Comparison of ENCODE assay signal across 10 mouse cellular contexts in the genomic region with DNA sequence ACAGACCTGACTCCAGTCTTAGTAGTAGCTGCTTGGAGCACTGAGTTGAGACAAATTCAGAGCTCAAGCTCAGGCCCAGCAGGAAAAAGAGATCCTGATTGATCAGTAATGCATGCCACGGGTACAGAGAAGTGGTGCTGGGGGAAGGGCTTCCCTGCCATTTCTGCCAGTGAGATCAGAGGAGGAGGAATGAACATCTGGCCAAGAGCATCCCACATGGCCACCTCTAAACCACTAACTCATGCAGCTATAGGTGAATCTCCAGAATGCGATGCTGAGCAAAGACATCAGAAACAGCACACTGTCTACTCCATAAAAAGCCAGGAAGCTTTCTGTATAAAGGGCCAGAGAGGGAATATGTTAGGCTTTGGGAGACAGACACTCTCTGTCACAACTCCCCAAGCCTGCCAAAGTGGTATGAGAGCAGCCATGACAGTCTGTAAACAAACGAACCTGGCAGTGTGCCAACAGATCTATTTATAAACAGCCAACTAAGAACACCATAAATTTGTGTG. TPM values are rescaled to one million over a fixed set of nuclear protein-coding genes. Genes with fewer than 3 reads are reported as not detected.
DNase-seq lines count a peak whose midpoint lies in the region; ATAC-seq and TF ChIP-seq lines count a peak whose summit lies in the region.
"Had no signal": no experiment of that assay in that cellular context is flagged by ENCODE, and none has a peak within 500 bp of the region (broad histone marks: within the 10 kb centered on the region; RNA-seq: fewer than 3 reads in every experiment).

No protein-coding gene starts in this region.

- H3K27ac ChIP-seq in kidney, adult 2 months (ENCODE audit: insufficient read depth, low read depth, low read length), result no peak overlapping the region
- H3K27ac ChIP-seq in cerebellum, adult 2 months (ENCODE audit: insufficient read depth, low read length), result peak overlapping the region; percentile 36; the same call in 1 of the 2 replicates
- H3K27ac ChIP-seq in intestine, embryonic 15.5 days, result 0 out of 2 replicates have a peak overlapping the region, but pooled peaks have one; percentile 17
- H3K27ac ChIP-seq: limb, embryonic 12.5 days had no signal

- peak; percentile 34; the same call in 1 of the 2 replicates for ATAC-seq in intestine, embryonic 15.5 days

- DNase-seq in kidney, adult 2 months, result peak; percentile 2
- no peak for DNase-seq in kidney, adult 11 months
- DNase-seq in cerebellum, adult 2 months, result peak; percentile 34 to 64
- peak; percentile 46 for DNase-seq in lung, postnatal 14 days
- no peak for DNase-seq in ovary, postnatal 10 days (ENCODE audit: low spot score)
- DNase-seq in thymus, postnatal 10 days (ENCODE audit: low spot score in 2 of 2), result no peak
- DNase-seq in gastrocnemius, postnatal 25 days, result no peak

- H3K4me1 ChIP-seq in kidney, adult 2 months (ENCODE audit: control insufficient read depth, insufficient read depth, low read length), result no peaks in the 10 kb centered on the region
- peaks cover 8% of the 10 kb centered on the region; the same call in 1 of the 2 replicates for H3K4me1 ChIP-seq in cerebellum, adult 2 months (ENCODE audit: control insufficient read depth, insufficient read depth, low read length)
- peaks cover 6% of the 10 kb centered on the region; the same call in 1 of the 2 replicates for H3K4me1 ChIP-seq in intestine, embryonic 15.5 days (replicated peaks)

- TF ChIP-seq POLR2A in kidney, adult 2 months (IDR thresholded peaks at IDR 0.05; ENCODE audit: low read depth, low read length), result no peak
- TF ChIP-seq POLR2A in cerebellum, adult 2 months (IDR thresholded peaks at IDR 0.05; ENCODE audit: borderline replicate concordance, insufficient read depth, low read length), result no peak

- H3K9me3 ChIP-seq in intestine, embryonic 15.5 days, result no peaks in the 10 kb centered on the region
- H3K9me3 ChIP-seq: limb, embryonic 12.5 days had no signal

- H3K9ac ChIP-seq in intestine, embryonic 15.5 days, result no peak overlapping the region
- H3K9ac ChIP-seq: limb, embryonic 12.5 days had no signal

- H3K4me2 ChIP-seq in intestine, embryonic 15.5 days (replicated peaks), result no peak overlapping the region
- H3K4me2 ChIP-seq: limb, embryonic 12.5 days had no signal

- no peaks in the 10 kb centered on the region for H3K36me3 ChIP-seq in kidney, adult 2 months (ENCODE audit: control insufficient read depth, insufficient read depth, low read length)
- H3K36me3 ChIP-seq in intestine, embryonic 15.5 days, result no peaks in the 10 kb centered on the region
- H3K36me3 ChIP-seq: limb, embryonic 12.5 days had no signal

- TF ChIP-seq CTCF in kidney, adult 2 months (conservative IDR thresholded peaks at IDR 0.05; ENCODE audit: insufficient read depth, insufficient read length, low read depth, low read length), result no peak
- TF ChIP-seq CTCF in cerebellum, adult 2 months (IDR thresholded peaks at IDR 0.05; ENCODE audit: borderline replicate concordance, insufficient read depth, low read depth, low read length), result no peak

- H3K4me3 ChIP-seq in kidney, adult 2 months (ENCODE audit: insufficient read depth, low read depth, low read length), result no peak overlapping the region
- no peak overlapping the region for H3K4me3 ChIP-seq in cerebellum, adult 2 months (replicated peaks; ENCODE audit: insufficient read depth, low read depth, low read length)
- H3K4me3 ChIP-seq in intestine, embryonic 15.5 days (replicated peaks), result no peak overlapping the region
- H3K4me3 ChIP-seq: limb, embryonic 12.5 days had no signal

- WGBS in kidney, adult 2 months, result 53% methylated on average over 3 of the region's 3 CpGs
- WGBS in cerebellum, adult 2 months, result 21% methylated on average over 3 of the region's 3 CpGs
- 47% methylated on average over 3 of the region's 3 CpGs for WGBS in intestine, embryonic 15.5 days

- H3K27me3 ChIP-seq in kidney, adult 2 months (replicated peaks; ENCODE audit: control insufficient read depth, insufficient read depth, low read length), result no peaks in the 10 kb centered on the region
- no peaks in the 10 kb centered on the region for H3K27me3 ChIP-seq in cerebellum, adult 2 months (ENCODE audit: control insufficient read depth, insufficient read depth, low read length)
- H3K27me3 ChIP-seq in intestine, embryonic 15.5 days (replicated peaks), result no peaks in the 10 kb centered on the region
- H3K27me3 ChIP-seq: limb, embryonic 12.5 days had no signal

RNA-seq across cellular contexts. Expression of gene Astn2, which starts 33.8 kb away (rescaled TPM):
- polyA plus RNA-seq in kidney, adult 2 months (2012; rRNA removed), result 2.5 and 2.6 TPM in 2 replicates
- polyA plus RNA-seq in cerebellum, adult 2 months (2012; rRNA removed), result 56.9 and 68.1 TPM in 2 replicates
- polyA plus RNA-seq in intestine, embryonic 15.5 days (2015; fragmentation: Nextera tagmentation; extraction: Ambion mirVana), result 0.55 and 0.57 TPM in 2 replicates
- under 1 TPM; 0.24 to 0.97 TPM for total RNA-seq in gastrocnemius, postnatal 25 days (2021)
- total RNA-seq: MEL had no signal

Comparison
In these comparisons a context has a peak if more than half of its experiments do, and no peak if none do; other contexts are left out.
1. DNase-seq: peak in kidney, adult 2 months (single experiment), cerebellum, adult 2 months (2 of 2) and lung, postnatal 14 days (single experiment); none in kidney, adult 11 months (single experiment), ovary, postnatal 10 days (single experiment), thymus, postnatal 10 days (0 of 2) and gastrocnemius, postnatal 25 days (single experiment).
2. RNA of gene Astn2, which starts 33.8 kb away (polyA plus RNA-seq): 56.9 to 68.1 TPM in cerebellum, adult 2 months; 2.5 to 2.6 TPM in kidney, adult 2 months and 0.55 to 0.57 TPM in intestine, embryonic 15.5 days; every median in the first group is over 10 times any median in the second.